Mouse (Mus musculus) liver, embryonic 14.5 days (tissue): ENCODE measurements around the gene 1600014C23Rik.

Experiments used
- CTCF ChIP-seq: IDR thresholded peaks from 2 replicates; pipeline ENCODE4 v1.5.1; 2016; ENCODE audit warnings: antibody characterized with exemption, low read depth, control low read depth
- EP300 ChIP-seq: IDR thresholded peaks from 2 replicates; pipeline ENCODE4 v1.6.1; 2016; ENCODE audit warnings: antibody characterized with exemption, low read depth

- TF ChIP-seq CTCF (no peak), EP300 (no peak)
Measured at GRCm38 (mm10) chr17:45766735-45767535, 33.3 kb upstream of the 1600014C23Rik start.
